ENCODE assay signal across 8 mouse cellular contexts in genomic region chr4:62360805-62361455, GRCm38 (mm10). TPM values are rescaled to one million over a fixed set of nuclear protein-coding genes. Genes with fewer than 3 reads are reported as not detected.
DNase-seq lines count a peak whose midpoint lies in the region; ATAC-seq and TF ChIP-seq lines count a peak whose summit lies in the region.

No protein-coding gene starts in this region.

- peaks cover 74% of the 10 kb centered on the region for H3K79me2 ChIP-seq in myocyte (ENCODE audit: control insufficient read depth, insufficient read depth)

- H3K27ac ChIP-seq in embryonic fibroblast, embryonic 13.5 days (ENCODE audit: insufficient read depth, low read length): peak overlapping the region; percentile 22

- TF ChIP-seq POLR2A in embryonic fibroblast, embryonic 13.5 days (IDR thresholded peaks at IDR 0.05; ENCODE audit: low read depth, low read length): no peak
- TF ChIP-seq POLR2A in myocyte (IDR thresholded peaks at IDR 0.05; ENCODE audit: insufficient read length, low read depth): no peak

- ATAC-seq in inflammation-experienced regulatory T-cells, adult 6 months: peak; percentile 14

- peak; percentile 19 to 23 for DNase-seq in spleen, postnatal 10 days (ENCODE audit: low spot score in 2 of 2)
- no peak for DNase-seq in spleen, postnatal 36 days (ENCODE audit: low spot score in 2 of 2)
- no peak for DNase-seq in adrenal gland, adult 8-10 months
- DNase-seq in ovary, postnatal 14 days (ENCODE audit: low spot score): no peak
- DNase-seq in left cerebral cortex, adult 11 months (ENCODE audit: low spot score): no peak

- no peaks in the 10 kb centered on the region for H3K4me1 ChIP-seq in embryonic fibroblast, embryonic 13.5 days (ENCODE audit: control insufficient read depth, insufficient read depth, low read length)

- no peaks in the 10 kb centered on the region for H3K27me3 ChIP-seq in myocyte (ENCODE audit: control insufficient read depth, insufficient read depth, insufficient read length)

- peak overlapping the region; percentile 87 for H3K4me3 ChIP-seq in embryonic fibroblast, embryonic 13.5 days (ENCODE audit: insufficient read depth, low read length)
- H3K4me3 ChIP-seq in myocyte: peak overlapping the region; percentile 98

- TF ChIP-seq CTCF in embryonic fibroblast, embryonic 13.5 days (IDR thresholded peaks at IDR 0.05; ENCODE audit: borderline replicate concordance, insufficient read depth, low read length): no peak

- no peaks in the 10 kb centered on the region for H3K36me3 ChIP-seq in myocyte (ENCODE audit: control insufficient read depth, insufficient read depth)

- H3K4me2 ChIP-seq in myocyte (ENCODE audit: low read depth): peak overlapping the region; percentile 87

- peak overlapping the region; percentile 83 for H3ac ChIP-seq in myocyte (ENCODE audit: control insufficient read depth, insufficient read length)

TF ChIP-seq in myocyte, 11 proteins besides CTCF, POLR2A, EP300 and RAD21:
- TF ChIP-seq MYOD1 (IDR thresholded peaks at IDR 0.05; ENCODE audit: control insufficient read depth in 1 of 3, insufficient read length in 2 of 3, low read depth in 2 of 3) (no peak), TCF3 (IDR thresholded peaks at IDR 0.05; ENCODE audit: insufficient read length, low read depth) (no peak), TCF12 (IDR thresholded peaks at IDR 0.05; ENCODE audit: insufficient read depth, poor library complexity, severe bottlenecking) (no peak)
TF ChIP-seq in myocyte: peak in this region for 0.

RNA-seq across cellular contexts. Expression of gene Slc31a1, which starts 0.4 kb away (rescaled TPM):
- 40.8 and 46.7 TPM in 2 replicates for polyA plus RNA-seq in embryonic fibroblast, embryonic 13.5 days (2011; ENCODE audit: insufficient read length, low read depth, missing spikeins)
- polyA plus RNA-seq in inflammation-experienced regulatory T-cells, adult 6 months (2017; shearing (Covaris generic)): 10 to 100 TPM in 1 of 3 experiments, 1 to 10 TPM in 2; 6.4 to 12.8 (median 9.3) TPM
- 22.5 TPM for polyA plus RNA-seq in myocyte (2012; fragmentation: generic; extraction: Trizol)
- 10 to 100 TPM; 44.5 to 59.7 (median 49.9) TPM for total RNA-seq in adrenal gland, adult 8-10 months (2022)

RNA-seq across cellular contexts. Expression of gene Fkbp15, which starts 0.6 kb away (rescaled TPM):
- polyA plus RNA-seq in embryonic fibroblast, embryonic 13.5 days (2011; ENCODE audit: insufficient read length, low read depth, missing spikeins): 33.1 and 36.9 TPM in 2 replicates
- polyA plus RNA-seq in inflammation-experienced regulatory T-cells, adult 6 months (2017; shearing (Covaris generic)): 10 to 100 TPM; 32.4 to 50.1 (median 47.2) TPM
- polyA plus RNA-seq in myocyte (2012; fragmentation: generic; extraction: Trizol): 18.4 TPM
- 10 to 100 TPM; 35.0 to 56.7 (median 46.2) TPM for total RNA-seq in adrenal gland, adult 8-10 months (2022)

RNA-seq across cellular contexts. Expression of gene Cdc26, which starts 47.5 kb away (rescaled TPM):
- 61.3 and 94.3 TPM in 2 replicates for polyA plus RNA-seq in embryonic fibroblast, embryonic 13.5 days (2011; ENCODE audit: insufficient read length, low read depth, missing spikeins)
- polyA plus RNA-seq in inflammation-experienced regulatory T-cells, adult 6 months (2017; shearing (Covaris generic)): 10 to 100 TPM; 67.8 to 86.2 (median 80.3) TPM
- polyA plus RNA-seq in myocyte (2012; fragmentation: generic; extraction: Trizol): 49.2 TPM
- total RNA-seq in adrenal gland, adult 8-10 months (2022): 10 to 100 TPM; 74.3 to 90.8 (median 78.5) TPM

RNA-seq across cellular contexts. Expression of gene Prpf4, which starts 47.7 kb away (rescaled TPM):
- polyA plus RNA-seq in embryonic fibroblast, embryonic 13.5 days (2011; ENCODE audit: insufficient read length, low read depth, missing spikeins): 12.1 and 14.1 TPM in 2 replicates
- polyA plus RNA-seq in inflammation-experienced regulatory T-cells, adult 6 months (2017; shearing (Covaris generic)): 10 to 100 TPM; 17.8 to 22.8 (median 20.7) TPM
- 6.0 TPM for polyA plus RNA-seq in myocyte (2012; fragmentation: generic; extraction: Trizol)
- total RNA-seq in adrenal gland, adult 8-10 months (2022): 10 to 100 TPM; 28.6 to 37.7 (median 31.1) TPM

Comparison
In these comparisons a context has a peak if more than half of its experiments do, and no peak if none do; other contexts are left out.
1. DNase-seq: peak in spleen, postnatal 10 days (2 of 2); none in spleen, postnatal 36 days (0 of 2), adrenal gland, adult 8-10 months (single experiment), ovary, postnatal 14 days (single experiment) and left cerebral cortex, adult 11 months (single experiment).